Comparison of ENCODE assay signal across 9 mouse cellular contexts in the genomic region with DNA sequence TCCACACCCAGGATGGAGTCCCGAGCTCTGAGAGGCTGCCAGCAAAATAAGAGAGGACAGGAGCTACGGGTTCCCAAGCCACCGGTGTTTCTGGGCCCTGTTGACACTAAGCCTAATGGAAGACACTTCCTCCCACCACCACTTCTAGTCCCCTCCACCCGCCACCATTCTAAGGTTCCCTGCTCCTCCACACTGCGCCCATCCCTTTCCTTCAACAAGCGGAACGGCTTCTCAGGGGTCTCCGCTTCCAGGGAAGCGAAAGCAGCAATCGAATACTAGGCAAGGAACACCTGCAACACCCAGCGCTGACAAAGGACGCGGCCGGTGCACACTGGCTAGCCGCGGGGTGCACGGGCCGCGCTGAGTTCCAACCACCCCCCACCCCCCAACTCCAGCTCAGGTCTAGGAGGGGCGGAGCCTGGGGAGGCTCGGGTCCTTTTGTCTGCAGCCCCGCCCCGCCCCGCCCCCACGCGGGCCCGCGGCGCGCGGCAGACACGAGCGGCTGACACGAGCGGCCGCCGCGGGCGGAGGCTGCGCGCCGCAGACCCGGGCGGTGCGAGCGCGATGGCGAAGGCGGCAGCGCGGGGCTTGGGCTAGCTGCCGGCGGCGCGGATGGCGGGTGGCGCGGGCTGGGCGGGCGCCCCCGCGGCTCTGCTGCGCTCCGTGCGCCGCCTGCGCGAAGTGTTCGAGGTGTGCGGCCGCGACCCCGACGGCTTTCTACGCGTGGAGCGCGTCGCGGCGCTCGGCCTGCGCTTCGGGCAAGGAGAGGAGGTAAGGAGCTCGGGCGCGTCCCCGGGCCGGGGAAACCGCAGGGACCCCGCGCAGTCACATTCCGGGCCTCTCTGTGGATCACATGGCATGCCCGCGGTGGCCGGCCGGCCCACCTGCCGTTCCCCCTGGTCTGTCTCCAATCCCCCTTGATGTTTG. TPM values are rescaled to one million over a fixed set of nuclear protein-coding genes. Genes with fewer than 3 reads are reported as not detected.
DNase-seq lines count a peak whose midpoint lies in the region; ATAC-seq and TF ChIP-seq lines count a peak whose summit lies in the region.
"Had no signal": no experiment of that assay in that cellular context is flagged by ENCODE, and none has a peak within 500 bp of the region (broad histone marks: within the 10 kb centered on the region; RNA-seq: fewer than 3 reads in every experiment).

A gene (plus strand): TSS at position 549 of the 927 bp plus-strand sequence.

- peak within 1 kb of the TSS; percentile 97 for H3K4me2 ChIP-seq in heart, embryonic 16.5 days (ENCODE audit: low read depth, low read length)
- H3K4me2 ChIP-seq in embryonic facial prominence, embryonic 14.5 days (ENCODE audit: low read depth, low read length), result peak within 1 kb of the TSS; percentile 90
- peak within 1 kb of the TSS; percentile 86 for H3K4me2 ChIP-seq in intestine, postnatal 0 days (replicated peaks; ENCODE audit: low read depth)
- peak within 1 kb of the TSS; percentile 69 for H3K4me2 ChIP-seq in liver, embryonic 15.5 days

- no peaks in the 10 kb centered on the region for H3K9me3 ChIP-seq in heart, embryonic 16.5 days (replicated peaks; ENCODE audit: control insufficient read depth, low read length)
- H3K9me3 ChIP-seq in embryonic facial prominence, embryonic 14.5 days (ENCODE audit: control insufficient read depth, low read length), result no peaks in the 10 kb centered on the region
- no peaks in the 10 kb centered on the region for H3K9me3 ChIP-seq in intestine, postnatal 0 days (ENCODE audit: control insufficient read depth)
- no peaks in the 10 kb centered on the region for H3K9me3 ChIP-seq in liver, embryonic 15.5 days (replicated peaks)

- intact Hi-C loops in heart, postnatal 14 days (cut with DNase I), result no loop called here

- H3K36me3 ChIP-seq in heart, embryonic 16.5 days (ENCODE audit: control insufficient read depth, insufficient read depth), result no peaks in the 10 kb centered on the region
- no peaks in the 10 kb centered on the region for H3K36me3 ChIP-seq in embryonic facial prominence, embryonic 14.5 days (ENCODE audit: control insufficient read depth, insufficient read depth, low read length)
- no peaks in the 10 kb centered on the region for H3K36me3 ChIP-seq in intestine, postnatal 0 days (ENCODE audit: control insufficient read depth, insufficient read depth)
- no peaks in the 10 kb centered on the region for H3K36me3 ChIP-seq in liver, embryonic 15.5 days (replicated peaks)

- peaks cover 4% of the 10 kb centered on the region for H3K4me1 ChIP-seq in heart, embryonic 16.5 days (ENCODE audit: control insufficient read depth, insufficient read depth, low read length)
- peaks cover 6% of the 10 kb centered on the region; the same call in 1 of the 2 replicates for H3K4me1 ChIP-seq in embryonic facial prominence, embryonic 14.5 days (ENCODE audit: control insufficient read depth, insufficient read depth, low read length)
- H3K4me1 ChIP-seq in intestine, postnatal 0 days (replicated peaks; ENCODE audit: control insufficient read depth, insufficient read depth, low read length), result no peaks in the 10 kb centered on the region
- H3K4me1 ChIP-seq in liver, embryonic 15.5 days (replicated peaks), result peaks cover 9% of the 10 kb centered on the region; the same call in 1 of the 2 replicates

- under 1% methylated on average over 95 of the region's 98 CpGs for WGBS in heart, embryonic 16.5 days
- 3% methylated on average over 30 of the region's 98 CpGs for WGBS in embryonic facial prominence, embryonic 14.5 days
- WGBS in intestine, postnatal 0 days, result 1% methylated on average over 93 of the region's 98 CpGs
- 2% methylated on average over 98 of the region's 98 CpGs for WGBS in liver, embryonic 15.5 days (ENCODE audit: insufficient replicate concordance)

- H3K27me3 ChIP-seq in heart, embryonic 16.5 days (ENCODE audit: control insufficient read depth, insufficient read depth, low read length), result peaks cover 53% of the 10 kb centered on the region
- peaks cover 35% of the 10 kb centered on the region for H3K27me3 ChIP-seq in embryonic facial prominence, embryonic 14.5 days (replicated peaks; ENCODE audit: control insufficient read depth, insufficient read depth, low read length)
- peaks cover 53% of the 10 kb centered on the region for H3K27me3 ChIP-seq in intestine, postnatal 0 days (replicated peaks; ENCODE audit: control insufficient read depth, insufficient read depth, low read length)
- H3K27me3 ChIP-seq in liver, embryonic 15.5 days, result peaks cover 75% of the 10 kb centered on the region

- no peak for DNase-seq in heart, postnatal 14 days
- DNase-seq in adrenal gland, postnatal 25 days, result peak; percentile 31
- peak; percentile 64 for DNase-seq in embryonic facial prominence, embryonic 14.5 days (ENCODE audit: low spot score)
- peak; percentile 75 for DNase-seq in right cerebral cortex, postnatal 4 days
- DNase-seq in ovary, adult 18-20 months (ENCODE audit: low spot score), result no peak

- 0 out of 2 replicates have a peak, but pooled peaks have one; percentile 21 for ATAC-seq in heart, embryonic 16.5 days (replicated peaks; ENCODE audit: extremely low read depth, insufficient read depth, low FRiP score)
- ATAC-seq in embryonic facial prominence, embryonic 14.5 days (ENCODE audit: low read depth), result peak; percentile 66
- ATAC-seq in intestine, postnatal 0 days, result no peak
- no peak for ATAC-seq in liver, embryonic 15.5 days (ENCODE audit: insufficient read depth)
- ATAC-seq: Patski had no signal

- no peak for TF ChIP-seq CTCF in intestine, postnatal 0 days (IDR thresholded peaks at IDR 0.05; ENCODE audit: low read depth)

- peak within 1 kb of the TSS; percentile 65 for H3K4me3 ChIP-seq in heart, embryonic 16.5 days (ENCODE audit: low read length)
- peak within 1 kb of the TSS; percentile 59 for H3K4me3 ChIP-seq in embryonic facial prominence, embryonic 14.5 days (ENCODE audit: low read depth, low read length)
- H3K4me3 ChIP-seq in intestine, postnatal 0 days (ENCODE audit: low read depth, low read length), result peak within 1 kb of the TSS; percentile 50
- peak within 1 kb of the TSS; percentile 48 for H3K4me3 ChIP-seq in liver, embryonic 15.5 days (replicated peaks)

- peak within 1 kb of the TSS; percentile 63 for H3K9ac ChIP-seq in heart, embryonic 16.5 days (ENCODE audit: low read length)
- H3K9ac ChIP-seq in embryonic facial prominence, embryonic 14.5 days (ENCODE audit: low read depth, low read length), result peak within 1 kb of the TSS; percentile 69
- H3K9ac ChIP-seq in intestine, postnatal 0 days (ENCODE audit: low read depth, low read length), result 0 out of 2 replicates have a peak within 1 kb of the TSS, but pooled peaks have one; percentile 26
- no peak within 1 kb of the TSS for H3K9ac ChIP-seq in liver, embryonic 15.5 days

- H3K27ac ChIP-seq in heart, embryonic 16.5 days (ENCODE audit: low read length), result no peak within 1 kb of the TSS
- H3K27ac ChIP-seq in embryonic facial prominence, embryonic 14.5 days (replicated peaks; ENCODE audit: low read depth, low read length), result no peak within 1 kb of the TSS
- H3K27ac ChIP-seq in intestine, postnatal 0 days (ENCODE audit: low read depth, low read length), result no peak within 1 kb of the TSS
- H3K27ac ChIP-seq in liver, embryonic 15.5 days (replicated peaks), result no peak within 1 kb of the TSS

RNA-seq across cellular contexts. Expression of the gene that starts here (rescaled TPM):
- 1.7 and 2.7 TPM in 2 replicates for polyA plus RNA-seq in heart, embryonic 16.5 days (2015; fragmentation: Nextera tagmentation; extraction: Ambion mirVana)
- total RNA-seq in heart, postnatal 14 days (2021), result 1 to 10 TPM in 1 of 2 experiments, under 1 TPM in 1; 0.17 to 1.3 TPM
- total RNA-seq in adrenal gland, postnatal 25 days (2021), result 3.4 and 4.2 TPM in 2 replicates
- polyA plus RNA-seq in embryonic facial prominence, embryonic 14.5 days (2014; fragmentation: Nextera tagmentation; extraction: Ambion mirVana), result 4.7 and 5.4 TPM in 2 replicates
- 1.5 and 1.7 TPM in 2 replicates for polyA plus RNA-seq in intestine, postnatal 0 days (2015; fragmentation: Nextera tagmentation; extraction: Ambion mirVana)
- 0.90 and 1.1 TPM in 2 replicates for polyA plus RNA-seq in liver, embryonic 15.5 days (2015; fragmentation: Nextera tagmentation; extraction: Ambion mirVana)

Comparison
In these comparisons a context has a peak if more than half of its experiments do, and no peak if none do; other contexts are left out.
1. ATAC-seq: peak in heart, embryonic 16.5 days (single experiment) and embryonic facial prominence, embryonic 14.5 days (single experiment); none in intestine, postnatal 0 days (single experiment) and liver, embryonic 15.5 days (single experiment).
2. DNase-seq: peak in adrenal gland, postnatal 25 days (single experiment), embryonic facial prominence, embryonic 14.5 days (single experiment) and right cerebral cortex, postnatal 4 days (single experiment); none in heart, postnatal 14 days (0 of 2) and ovary, adult 18-20 months (single experiment).
3. Peak in every context shown above with its lines, with median percentiles within 50 percentile points of each other: H3K4me2 ChIP-seq and H3K4me3 ChIP-seq.